Mouse (Mus musculus) frontal cortex, postnatal 36 days (tissue): ENCODE results near the gene Akip1.
A peak's percentile ranks its signal among the peaks of the same experiment; 100 is the strongest.

Experiments used
- DNase-seq, 2 experiments: peaks; one replicate each; pipeline ENCODE4 v3.0.0; 2022; ENCODE audit warnings: low spot score in 2 of 2

Akip1 gene

DNA sequence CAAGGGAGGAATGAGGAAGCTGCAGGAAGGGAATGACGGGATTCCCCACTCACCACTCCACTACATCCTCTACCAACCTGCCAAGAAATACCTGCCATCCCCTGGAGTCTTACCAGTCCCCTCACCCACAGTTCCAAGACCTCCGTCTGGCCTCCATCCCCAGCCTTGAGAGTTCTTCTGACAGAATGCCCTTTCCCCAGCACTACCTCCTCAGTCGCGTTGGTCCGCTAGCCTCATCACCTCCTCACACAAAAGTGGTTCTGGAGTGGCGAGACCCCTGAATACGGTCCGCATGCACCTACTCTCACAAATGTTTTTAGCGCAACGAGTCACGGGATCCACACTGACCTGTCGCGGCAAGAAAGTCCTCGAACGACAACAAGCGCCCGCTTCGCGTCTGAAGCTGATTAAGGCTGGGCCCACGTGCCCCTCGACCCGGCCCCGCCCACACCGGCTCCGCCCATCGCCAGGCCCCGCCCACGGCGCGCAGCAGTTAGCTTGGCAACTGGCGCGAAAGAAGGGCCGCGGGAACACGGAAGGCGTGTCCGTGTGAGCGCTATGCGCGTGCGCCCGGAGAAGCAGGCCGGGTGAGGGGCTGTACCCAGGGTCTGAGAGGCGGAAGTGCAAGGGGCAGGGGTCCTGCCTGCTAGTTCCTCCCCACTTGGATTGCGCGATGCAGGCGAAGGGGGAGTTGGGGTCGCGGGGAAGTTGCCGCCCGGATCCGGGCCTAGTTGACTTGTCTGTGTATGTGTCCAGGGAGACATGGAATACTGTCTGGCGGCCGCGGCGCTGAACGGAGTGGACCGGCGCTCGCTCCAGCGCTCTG, at the start of gene Akip1, which contains the start of gene St5:
Akip1 (plus strand) TSS at position 501 of the 826 bp plus-strand sequence.
St5 (minus strand) TSS at position 416 of the 826 bp plus-strand sequence.
- peak; percentile 90 to 92 for DNase-seq

DNA sequence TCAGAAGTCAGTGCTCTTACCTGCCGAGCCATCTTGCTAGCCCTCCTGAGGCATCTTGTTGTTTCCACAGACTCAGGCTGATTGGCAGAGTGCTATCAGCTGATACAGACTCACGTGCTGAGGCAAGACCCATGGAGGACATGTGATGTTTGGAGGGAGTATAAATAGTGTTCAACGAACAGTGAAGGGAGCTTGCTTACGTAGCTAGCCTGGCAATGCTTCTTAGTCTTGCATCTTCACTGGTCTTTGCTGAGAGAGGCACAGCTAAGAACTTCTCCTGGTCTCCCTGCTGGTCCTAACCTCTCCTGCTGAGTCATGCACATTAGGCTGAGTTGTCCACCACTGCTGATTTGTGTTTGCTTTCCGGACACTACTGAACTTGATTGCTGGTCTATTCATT, 48.6 kb upstream of the Akip1 start:
- no peak for DNase-seq

DNA sequence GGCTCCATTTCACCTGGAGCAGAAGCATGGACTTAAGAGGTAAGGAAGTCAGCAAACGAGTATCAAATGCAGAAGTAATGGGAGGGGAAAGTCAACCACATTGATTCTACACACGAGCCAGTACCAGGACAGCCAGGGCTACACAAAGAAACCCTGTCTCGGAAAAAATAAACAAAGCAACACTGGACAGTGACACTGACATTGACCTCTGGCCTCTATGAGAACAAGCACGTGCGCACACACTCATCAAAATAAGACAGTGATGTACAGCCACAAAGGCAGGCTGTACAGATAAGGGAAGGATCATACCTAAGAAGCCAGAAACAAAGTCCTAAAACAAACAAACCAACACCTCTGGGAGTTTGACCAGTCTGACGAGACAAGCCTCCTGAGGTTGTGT, 45.6 kb upstream of the Akip1 start:
- DNase-seq = no peak

DNA sequence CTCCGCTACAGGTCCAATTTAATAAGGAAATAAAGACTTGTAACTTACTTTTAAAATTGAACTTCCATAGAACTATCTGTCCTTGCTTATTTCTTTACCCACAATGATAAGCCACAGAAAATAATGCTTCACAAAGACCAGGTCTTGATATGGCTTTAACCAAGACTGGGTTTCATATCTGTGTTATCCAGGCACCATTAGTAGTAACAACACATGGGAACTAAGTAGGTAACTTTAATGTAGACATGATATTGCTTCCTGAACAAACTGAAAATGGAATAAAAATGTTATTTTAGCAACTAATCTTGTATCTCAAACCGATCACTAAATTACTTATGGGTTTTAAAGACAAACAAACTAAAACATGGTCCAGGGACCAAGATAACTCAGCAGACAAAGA, 44.2 kb upstream of the Akip1 start:
- DNase-seq = no peak

DNA sequence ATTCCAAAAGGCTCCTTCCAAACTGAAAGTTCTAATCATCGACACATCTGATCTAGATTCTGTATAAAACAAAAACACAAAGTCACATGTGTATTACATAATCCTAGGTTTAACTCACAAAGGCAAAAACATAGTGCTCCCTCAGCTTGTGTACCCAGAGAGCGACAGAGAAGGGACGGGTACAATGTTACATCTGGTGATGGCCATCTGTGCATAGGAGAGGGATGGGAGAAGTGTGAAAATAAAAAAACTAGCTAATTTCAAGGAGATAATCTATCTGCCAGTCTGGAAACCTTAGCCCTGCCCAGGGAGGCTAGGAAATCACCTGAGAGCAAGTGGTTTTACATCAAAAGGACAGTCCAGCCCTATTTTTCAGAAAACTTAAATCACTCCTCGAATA, 40.9 kb upstream of the Akip1 start:
- DNase-seq = peak in 1 of 2 experiments; percentile 23

DNA sequence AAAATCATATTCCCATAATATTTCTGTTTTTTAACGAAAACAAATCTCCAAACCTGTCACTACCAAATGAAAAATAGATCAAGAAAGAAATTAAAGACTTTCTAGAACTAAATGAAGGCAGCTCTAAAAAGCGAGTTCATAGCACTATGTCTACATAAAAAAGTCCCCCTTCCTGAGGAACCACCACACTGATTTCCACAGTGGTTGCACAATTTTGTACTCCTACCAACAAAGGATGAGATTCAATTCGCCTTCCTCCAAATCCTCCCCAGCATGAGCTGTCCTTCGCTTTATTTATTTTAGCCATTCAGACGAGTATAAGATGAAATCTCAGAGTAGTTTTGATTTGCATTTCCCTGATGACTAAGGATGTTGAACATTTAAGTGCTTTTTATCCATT, 36.8 kb upstream of the Akip1 start:
- DNase-seq = no peak

DNA sequence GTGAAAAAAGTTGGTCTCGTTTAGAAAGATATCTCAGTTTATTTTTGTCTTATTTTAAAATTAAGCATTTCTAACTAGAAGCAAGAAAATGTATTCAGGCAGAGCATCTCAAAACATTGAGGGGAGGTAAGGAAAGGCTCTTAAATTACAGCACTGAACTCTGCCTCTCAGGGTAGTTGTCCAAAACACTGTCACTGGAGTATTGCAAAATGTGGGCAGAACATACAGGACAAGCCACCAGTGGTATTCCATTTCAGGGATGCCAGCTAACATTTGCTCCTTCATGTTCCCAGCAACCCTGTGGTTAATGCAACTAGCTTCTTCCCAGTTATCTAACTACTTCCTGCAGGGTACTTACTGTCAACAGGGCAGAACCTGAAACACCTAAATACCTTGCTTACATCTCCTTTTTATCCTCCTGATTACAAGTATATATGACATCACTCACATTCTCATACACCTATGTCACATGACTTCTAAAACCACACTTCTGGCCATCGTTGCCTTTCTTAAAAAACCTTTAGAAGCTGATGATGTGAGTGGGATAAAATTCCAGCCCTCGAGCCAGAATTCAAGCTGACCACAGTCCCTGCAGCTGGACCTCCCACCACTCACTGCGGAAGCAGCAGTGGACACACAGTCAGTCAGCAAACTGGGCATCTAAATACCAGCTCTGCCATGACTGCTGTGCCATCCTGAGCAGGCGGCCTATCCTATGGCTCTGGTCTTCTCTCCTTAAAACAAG, 33.9 kb upstream of the Akip1 start:
- DNase-seq = no peak

DNA sequence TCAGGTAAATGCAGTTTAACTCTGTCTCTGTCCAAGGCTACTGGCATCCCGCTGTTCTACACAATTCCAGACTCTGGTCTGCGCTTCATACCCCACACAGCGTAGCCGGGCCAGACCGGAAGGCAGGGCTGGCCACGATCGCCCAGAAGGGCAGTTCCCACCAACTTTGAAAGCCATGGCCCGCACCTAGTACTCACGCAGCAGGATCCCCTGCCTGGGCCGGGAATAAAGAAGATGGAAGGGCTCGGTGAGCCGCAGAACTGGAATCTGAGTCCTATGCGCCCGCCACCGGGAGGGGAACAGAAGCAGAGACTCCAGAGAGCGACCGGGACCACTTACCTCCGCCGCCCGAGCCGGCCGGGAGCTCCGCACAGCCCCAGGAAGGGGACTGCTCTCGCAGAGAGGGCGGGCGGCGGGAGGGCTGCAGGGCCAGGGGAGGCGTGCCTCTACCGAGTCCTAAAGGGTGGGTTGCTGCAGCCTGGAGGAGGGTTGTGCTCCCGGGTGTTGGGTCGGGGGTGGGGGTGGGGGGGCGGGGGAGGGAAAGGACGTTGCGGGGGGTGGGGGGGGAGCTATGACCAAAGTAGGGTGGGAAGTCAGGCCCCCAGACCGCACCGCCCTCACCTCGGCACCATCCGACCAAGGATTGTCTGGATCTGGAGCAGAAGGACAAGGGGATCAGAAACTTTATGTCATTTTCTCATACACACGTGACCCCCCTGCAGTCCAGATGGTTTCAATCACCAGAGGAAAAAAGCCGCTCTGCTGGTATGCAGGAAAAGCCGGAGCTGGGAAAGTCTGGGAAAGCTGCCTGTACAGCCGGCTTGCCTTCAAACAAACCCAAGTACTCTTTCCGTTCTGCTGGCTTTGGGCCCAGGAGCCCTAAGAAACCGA, 31.7 kb upstream of the Akip1 start:
- DNase-seq = peak; percentile 51 to 67

DNA sequence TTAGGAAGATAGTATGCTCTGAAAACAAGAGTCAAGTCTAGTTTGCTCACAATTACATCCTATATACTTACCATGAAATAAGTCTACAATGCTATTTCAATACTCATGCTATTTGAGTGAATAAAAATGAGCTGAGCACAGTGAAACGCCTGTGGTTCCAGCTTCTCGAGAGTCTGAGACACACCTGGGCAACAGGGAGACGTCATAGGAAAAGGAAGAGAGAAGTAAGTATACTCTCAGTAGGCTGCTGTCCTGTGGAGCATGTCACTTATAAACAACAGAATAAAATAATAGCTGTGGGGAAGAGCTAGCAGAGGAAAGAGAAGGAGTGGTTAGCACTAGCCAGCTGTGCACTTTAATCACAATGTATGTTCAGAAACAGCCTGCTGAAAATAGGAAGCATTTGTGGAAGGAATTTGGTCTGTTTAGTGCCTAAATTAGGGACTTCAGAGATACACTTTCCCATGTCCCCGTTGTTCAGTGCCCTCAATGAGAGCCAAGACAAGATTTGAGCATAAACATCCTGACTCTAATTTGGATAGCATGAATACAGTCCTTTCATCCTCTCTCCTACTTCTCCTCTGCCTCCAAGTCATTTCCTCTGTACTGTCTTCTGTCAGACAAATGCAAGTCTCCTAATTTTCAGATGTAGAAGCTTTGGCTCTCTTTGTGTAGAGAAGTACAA, 28.4 kb upstream of the Akip1 start:
- DNase-seq = no peak

DNA sequence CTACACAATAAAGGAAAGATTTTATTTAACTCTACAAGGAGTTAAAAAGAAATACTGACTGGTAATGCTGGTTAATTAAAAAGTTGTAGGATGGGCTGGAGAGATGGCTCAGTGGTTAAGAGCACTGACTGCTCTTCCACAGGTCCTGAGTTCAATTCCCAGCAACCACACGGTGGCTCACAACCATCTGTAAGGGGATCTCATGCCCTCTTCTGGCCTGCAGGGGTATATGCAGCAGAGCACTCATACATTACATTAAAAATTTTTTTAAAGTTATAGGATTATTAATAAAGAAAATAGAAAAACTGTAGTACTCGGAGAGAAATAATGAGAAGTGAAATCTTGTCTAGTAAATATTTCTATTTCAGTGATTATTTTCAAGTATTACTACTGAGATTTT, 23.2 kb upstream of the Akip1 start:
- DNase-seq = no peak

DNA sequence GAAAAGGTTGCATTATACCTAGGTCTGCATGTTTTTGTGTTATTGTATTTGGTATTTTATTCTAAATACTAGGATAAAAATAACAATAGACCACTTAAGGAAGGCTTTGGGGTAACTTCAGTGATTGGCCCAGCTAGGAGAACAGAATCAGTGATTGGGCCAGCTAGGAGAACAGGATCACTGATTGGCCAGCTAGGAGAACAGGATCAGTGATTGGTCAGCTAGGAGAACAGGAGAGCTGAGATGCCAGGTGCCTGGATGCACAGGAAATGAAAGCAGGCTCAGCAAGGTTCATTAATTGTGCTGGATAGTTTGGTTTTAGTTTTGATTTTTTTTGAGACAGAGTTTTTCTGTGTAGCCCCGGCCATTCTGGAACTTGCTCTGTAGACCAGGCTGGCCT, 22.6 kb upstream of the Akip1 start:
- no peak for DNase-seq

DNA sequence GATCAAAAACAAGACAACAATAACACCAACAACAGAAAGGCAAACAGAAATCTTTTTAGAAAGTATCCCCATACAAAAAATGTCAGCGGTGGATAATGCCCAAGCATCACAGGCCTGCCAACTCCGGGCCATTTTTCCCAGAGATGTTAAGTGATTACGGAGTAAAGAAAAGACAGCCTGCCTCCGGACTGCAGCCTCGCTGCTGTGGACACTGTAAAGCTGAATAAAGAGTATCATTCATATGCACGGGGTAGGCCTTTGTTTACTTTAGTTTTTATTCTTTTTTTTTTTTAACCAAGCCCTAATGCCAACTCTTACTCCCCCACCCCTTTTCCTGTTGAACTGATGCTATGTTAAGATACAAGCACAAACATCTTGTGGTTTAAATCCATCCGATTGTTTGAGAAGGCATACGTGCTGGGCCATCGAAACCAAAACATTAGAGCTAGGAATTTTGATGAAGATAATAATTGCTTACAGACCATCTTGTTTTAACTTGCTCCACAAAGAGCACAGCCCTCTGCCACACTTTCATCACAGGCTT, 16.8 kb upstream of the Akip1 start:
- DNase-seq = no peak

DNA sequence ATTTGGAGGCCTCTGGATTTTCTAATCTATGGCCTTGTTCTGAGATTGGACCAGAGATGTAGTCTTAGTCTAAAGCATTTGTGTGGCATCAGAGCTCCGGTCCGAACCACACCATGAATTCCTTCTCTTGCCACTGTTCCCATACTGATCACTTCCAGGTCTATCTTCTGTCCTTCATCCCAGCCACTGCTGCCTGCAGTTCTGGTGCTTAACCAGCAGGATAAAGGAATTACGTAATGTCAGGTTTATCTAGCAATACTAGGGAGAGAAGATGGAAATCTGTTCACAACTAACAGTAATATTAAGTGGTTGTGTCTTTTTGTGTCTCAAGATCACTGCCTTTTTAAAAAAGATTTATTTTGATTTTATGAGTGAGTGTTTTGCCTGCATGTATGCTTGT, 13.4 kb upstream of the Akip1 start:
- DNase-seq = no peak

DNA sequence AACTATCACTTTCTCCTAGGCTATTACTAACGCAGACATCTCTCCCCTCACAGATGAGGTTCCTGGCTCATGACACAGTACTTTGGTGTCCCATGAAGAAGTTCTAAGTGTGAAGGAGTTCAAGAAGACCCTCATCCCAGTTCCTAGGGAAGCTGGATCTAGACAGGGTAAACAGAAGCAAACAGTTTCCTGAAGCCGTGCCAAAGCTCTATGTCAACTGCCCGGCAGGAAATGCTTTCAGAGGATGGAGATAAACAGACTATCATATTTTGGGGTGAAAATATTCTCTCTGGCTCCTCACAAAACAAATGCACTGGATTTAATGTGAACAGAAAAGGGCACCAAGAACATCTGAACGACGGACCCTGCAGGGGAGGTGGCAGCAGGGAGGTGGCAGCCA, 12.5 kb upstream of the Akip1 start:
- no peak for DNase-seq

DNA sequence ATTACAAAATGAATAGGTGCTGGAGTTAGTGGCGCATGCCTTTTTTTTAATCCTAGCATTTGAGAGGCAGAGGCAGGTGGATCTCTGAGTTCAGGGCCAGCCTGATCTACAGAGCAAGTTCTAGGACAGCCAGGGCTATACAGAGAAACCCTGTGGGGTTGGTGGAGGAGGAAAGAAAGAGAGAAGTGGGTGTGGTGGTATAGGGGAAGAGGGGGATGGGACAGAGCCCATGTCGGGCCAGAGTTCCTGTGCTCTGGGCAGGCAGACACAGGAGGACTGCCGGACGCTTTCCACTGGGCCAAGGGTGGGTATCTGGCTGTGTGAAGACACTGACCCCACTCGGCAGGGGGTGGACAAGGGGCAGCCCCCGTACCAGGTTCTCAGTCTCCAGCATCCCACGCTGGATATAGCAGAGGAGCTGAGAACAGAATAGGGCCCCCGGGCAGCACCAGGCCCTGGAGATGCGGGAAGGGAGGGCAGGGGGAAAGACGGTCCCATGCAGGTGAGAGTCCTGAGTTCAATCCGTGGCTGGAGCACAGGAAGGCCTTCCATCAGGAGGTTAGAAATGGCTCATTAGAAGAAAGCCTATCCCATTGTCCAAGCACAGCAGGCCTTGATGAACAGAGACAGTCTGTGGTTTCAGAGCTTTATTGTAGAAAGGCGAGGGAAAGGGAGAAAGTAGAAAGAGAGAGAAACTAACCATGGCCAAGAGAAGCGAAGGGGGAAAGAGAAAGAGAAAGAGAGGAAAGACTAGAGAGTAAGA, 8.7 kb upstream of the Akip1 start:
- no peak for DNase-seq

DNA sequence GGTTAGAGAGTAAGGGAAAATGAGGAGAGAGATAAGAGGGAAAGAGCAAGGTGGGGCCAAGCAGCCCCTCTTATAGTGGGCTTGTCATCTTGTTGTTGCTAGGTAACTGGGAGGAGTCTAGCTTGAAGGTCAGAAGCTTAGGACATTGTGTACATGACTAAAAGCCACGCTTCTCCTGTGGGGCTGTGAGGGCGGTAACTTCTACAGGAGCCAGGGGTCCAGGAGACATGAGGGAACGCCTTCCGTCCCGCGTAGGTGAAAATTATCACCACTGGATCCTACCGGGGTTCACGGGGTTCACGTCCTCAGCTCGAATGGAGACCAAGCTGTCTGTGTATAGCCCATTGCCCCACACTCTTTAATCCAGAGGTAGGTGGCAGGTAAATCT, 8.2 kb upstream of the Akip1 start:
- no peak for DNase-seq

DNA sequence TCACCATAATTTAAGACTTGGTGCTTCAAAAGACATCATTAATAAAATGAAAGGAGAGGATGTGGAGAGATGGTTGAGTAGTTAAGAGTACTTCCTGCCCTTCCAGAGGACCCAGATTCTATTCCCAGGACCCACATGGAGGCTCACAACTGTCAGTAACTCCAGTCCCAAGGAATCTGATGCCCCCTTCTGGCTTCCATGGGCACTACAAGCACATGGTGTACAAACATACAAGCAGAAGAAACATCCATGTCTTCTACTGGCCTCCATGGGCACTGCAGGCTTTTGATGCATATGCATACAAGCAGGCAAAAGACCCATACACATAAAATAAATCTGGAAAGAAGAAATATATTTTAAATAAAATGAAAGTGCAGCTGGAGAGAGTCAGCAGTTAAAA, 3.3 kb upstream of the Akip1 start:
- no peak for DNase-seq

DNA sequence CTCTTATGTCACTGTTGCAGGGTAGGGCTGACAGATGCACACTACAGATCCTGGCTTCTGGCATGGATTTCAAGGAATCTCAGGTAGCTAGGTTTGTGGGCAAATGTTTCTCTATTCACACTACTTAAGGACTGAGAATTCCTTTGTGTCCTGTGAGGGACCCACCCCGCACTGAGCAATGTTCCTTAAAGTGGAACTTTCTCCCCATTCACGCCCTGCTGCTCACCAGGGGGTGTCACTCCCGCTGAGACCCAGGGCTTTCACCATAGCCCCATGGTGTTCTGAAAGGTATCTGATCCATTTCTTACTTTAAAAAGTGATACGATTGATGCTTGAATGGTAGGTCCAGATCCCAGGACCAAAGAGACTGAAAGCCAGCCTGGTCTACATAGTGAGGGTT, 769 bp upstream of the Akip1 start:
- no peak for DNase-seq

DNA sequence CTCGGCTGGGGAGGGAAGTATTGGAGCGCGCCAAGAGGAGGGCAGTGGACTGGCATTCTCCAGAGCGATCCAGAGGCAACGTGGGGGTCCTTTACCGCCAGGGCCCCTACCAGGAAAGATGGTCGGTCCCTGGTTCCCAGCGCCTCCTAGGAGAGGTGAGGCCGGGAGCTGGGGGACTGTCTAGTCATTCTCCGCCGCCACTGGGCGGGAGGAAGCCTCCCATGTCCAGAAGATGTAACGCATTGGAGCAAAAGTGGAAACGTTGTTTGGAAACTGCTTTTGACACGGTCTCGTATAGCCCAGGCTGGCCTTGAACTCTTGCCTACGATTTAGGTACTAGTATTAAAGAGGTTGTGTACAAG, 507 bp downstream of the Akip1 start:
- no peak for DNase-seq

DNA sequence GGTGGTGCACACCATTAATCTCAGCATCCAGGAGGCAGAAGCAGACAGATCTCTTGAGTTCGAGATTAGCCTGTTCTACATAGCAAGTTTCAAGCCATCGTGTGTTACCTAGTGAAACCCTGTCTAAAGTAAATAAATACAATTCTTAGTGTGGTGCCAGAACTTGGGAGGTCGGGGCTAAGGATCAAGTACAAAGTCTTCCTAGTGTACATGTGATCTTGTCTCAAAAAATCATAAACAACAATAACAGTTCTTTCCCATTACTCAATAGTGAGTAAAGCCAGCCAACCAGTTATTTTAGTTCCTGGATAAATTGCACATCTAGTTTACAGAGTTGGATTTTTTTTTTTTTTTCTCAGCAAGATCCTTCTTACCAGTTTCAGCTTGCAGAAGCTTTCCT, 971 bp downstream of the Akip1 start:
- no peak for DNase-seq
